Mouse (Mus musculus) erythroblast, embryonic 14.5 days (primary cell): ENCODE measurements around the gene Fubp1. TPM values are rescaled to one million over a fixed set of nuclear protein-coding genes. Genes with fewer than 3 reads are reported as not detected.

ENCODE experiments used
- H3K27me3 ChIP-seq: 2 replicates; pipeline ENCODE4 v1.6.1; 2012; ENCODE audit warnings: inconsistent platforms; ENCODE audit not compliant: control insufficient read depth
- H3K36me3 ChIP-seq: 2 replicates; pipeline ENCODE4 v1.6.1; 2012; ENCODE audit warnings: mild to moderate bottlenecking, inconsistent platforms; ENCODE audit not compliant: control insufficient read depth
- H3K4me1 ChIP-seq: 2 replicates; pipeline ENCODE4 v1.6.1; 2012; ENCODE audit warnings: inconsistent platforms; ENCODE audit not compliant: control insufficient read depth
- H3K4me3 ChIP-seq: replicated peaks from 2 replicates; pipeline ENCODE3; 2012; ENCODE audit warnings: moderate library complexity, mild to moderate bottlenecking, inconsistent platforms
- H3K9me3 ChIP-seq: 2 replicates; pipeline ENCODE4 v1.6.1; 2012; ENCODE audit warnings: low read length, inconsistent platforms, mixed read lengths; ENCODE audit not compliant: control insufficient read depth
- GATA1 ChIP-seq: IDR thresholded peaks from 2 replicates; pipeline ENCODE4 v1.6.1; 2012; ENCODE audit warnings: low read length, inconsistent platforms, mixed read lengths
- TAL1 ChIP-seq: IDR thresholded peaks from 3 replicates; pipeline ENCODE4 v1.6.1; 2012; ENCODE audit warnings: low read length, inconsistent platforms, mixed read lengths
- polyA plus RNA-seq: library from polyadenylated mRNA; stranded (reverse); fragments of >175 nt; gene quantifications from 2 replicates; pipeline ENCODE4 v1.2.3, GENCODE M21; 2012

The Fubp1 gene
- polyA plus RNA-seq, 1 experiment, result 27.0 TPM

DNA sequence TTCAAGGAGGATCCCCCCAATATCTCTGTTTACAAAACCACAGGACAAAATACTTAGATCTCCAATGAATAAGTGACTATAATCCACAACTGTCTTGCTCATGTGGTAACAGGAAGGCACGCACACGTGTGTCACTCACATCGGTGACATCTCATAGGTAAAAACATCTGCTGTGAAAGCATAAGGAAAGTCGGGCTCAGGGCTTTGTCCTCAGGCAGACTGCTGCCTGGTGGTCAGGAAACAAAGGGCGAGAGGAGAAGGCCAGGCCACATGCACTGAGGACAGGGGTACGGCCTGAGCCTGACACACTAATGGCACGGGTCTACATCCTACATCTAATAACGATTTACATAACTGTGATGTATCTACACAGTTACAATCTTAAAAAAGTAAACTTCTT lies 64.8 kb downstream of the Fubp1 start:
- Histone ChIP-seq H3K4me1 (no peaks in the 10 kb centered on the region), H3K36me3 (peaks cover 9% of the 10 kb centered on the region), H3K4me3 (no peak overlapping the region), H3K9me3 (no peaks in the 10 kb centered on the region), H3K27me3 (no peaks in the 10 kb centered on the region)
- no peak for TF ChIP-seq TAL1
- TF ChIP-seq GATA1, result no peak

DNA sequence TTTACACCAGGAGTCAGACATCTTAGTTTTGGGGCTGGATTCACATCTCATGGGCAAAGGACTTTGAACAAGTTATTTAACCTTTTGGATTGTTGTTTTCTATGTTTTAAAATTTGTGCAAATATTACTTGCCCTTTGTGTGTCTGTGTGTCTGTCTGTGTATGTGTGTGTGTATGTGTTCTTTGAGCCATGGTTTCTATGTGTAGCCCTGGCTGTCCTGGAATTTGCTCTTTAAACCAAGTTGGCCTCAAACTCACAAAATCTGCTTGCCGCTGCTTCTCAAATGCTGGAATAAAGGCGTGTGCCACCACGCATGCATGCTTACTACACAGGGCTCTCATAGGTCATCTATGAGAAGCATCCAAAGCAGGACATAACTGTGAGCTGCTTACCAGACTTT lies 66.7 kb downstream of the Fubp1 start:
- TF ChIP-seq GATA1 (no peak), TAL1 (no peak)
- Histone ChIP-seq H3K27me3 (no peaks in the 10 kb centered on the region), H3K4me3 (no peak overlapping the region), H3K4me1 (no peaks in the 10 kb centered on the region; the same call in 1 of the 2 replicates), H3K36me3 (peaks cover 9% of the 10 kb centered on the region), H3K9me3 (no peaks in the 10 kb centered on the region)

DNA sequence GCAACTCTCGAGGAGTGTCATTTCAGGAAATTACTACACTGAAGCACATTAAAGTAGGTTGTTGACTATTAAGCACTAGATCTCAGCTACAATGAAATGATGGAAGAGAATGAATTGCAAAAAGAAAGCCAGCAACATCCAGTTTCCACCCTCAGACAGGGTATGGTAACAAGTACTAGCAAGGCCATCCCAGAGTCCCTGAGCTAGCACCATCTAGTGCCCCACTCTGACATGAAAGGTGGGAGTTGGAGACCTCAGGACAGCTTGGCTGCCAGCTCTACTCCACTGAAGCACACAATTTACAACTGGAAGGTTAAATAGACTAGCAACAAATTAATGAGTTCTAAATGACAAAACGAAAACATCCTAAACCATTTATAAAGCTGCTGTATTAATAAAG lies 67.7 kb downstream of the Fubp1 start:
- Histone ChIP-seq H3K4me3 (no peak overlapping the region), H3K4me1 (peaks cover 6% of the 10 kb centered on the region), H3K27me3 (no peaks in the 10 kb centered on the region), H3K9me3 (no peaks in the 10 kb centered on the region), H3K36me3 (peaks cover 16% of the 10 kb centered on the region)
- no peak for TF ChIP-seq TAL1
- TF ChIP-seq GATA1, result no peak

DNA sequence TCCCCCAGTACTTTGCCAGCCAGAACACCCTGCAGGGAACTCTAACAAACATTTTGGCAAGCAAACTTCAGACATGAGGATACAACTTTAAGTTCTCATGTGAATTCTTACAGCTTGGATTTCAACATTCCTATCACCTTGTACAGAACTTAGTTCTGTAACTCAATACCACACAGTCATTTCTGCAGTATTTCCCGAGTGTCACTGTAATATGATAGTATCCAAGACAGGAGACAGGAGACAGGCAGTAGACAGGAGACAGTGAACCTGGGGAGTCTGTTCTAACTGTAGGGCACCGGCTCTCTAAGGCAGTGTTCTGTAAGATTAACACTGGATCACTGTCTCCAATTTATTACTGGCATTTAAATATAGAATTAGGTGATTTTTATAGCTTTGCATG lies 68.2 kb downstream of the Fubp1 start:
- no peak for TF ChIP-seq TAL1
- TF ChIP-seq GATA1, result no peak

DNA sequence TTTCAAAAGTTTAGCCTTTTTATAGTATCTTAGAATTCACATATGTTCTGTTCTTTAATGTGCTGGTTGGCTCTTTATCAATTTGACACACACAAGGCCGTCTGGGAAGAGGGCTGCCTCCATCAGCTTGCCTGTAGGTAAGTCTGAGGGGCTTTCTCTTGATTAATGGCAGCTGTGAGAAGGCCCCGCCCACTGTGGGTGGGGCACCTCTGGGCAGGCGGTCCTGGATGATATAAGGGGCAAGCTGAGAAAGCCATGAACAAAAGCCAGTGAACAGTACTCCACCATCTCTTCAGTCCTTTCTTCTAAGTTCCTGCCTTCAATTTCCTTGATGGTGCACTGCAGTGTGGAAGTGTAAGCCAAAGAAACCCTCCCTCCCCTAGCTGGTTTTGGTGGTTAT lies 71.9 kb downstream of the Fubp1 start:
- Histone ChIP-seq H3K36me3 (peaks cover 17% of the 10 kb centered on the region), H3K4me3 (no peak overlapping the region), H3K4me1 (peaks cover 6% of the 10 kb centered on the region), H3K9me3 (no peaks in the 10 kb centered on the region), H3K27me3 (no peaks in the 10 kb centered on the region)
- TF ChIP-seq GATA1, result no peak
- no peak for TF ChIP-seq TAL1

More for the DNA sequence above, 68.2 kb downstream of the Fubp1 start:
- Histone ChIP-seq H3K36me3 (peaks cover 18% of the 10 kb centered on the region), H3K9me3 (no peaks in the 10 kb centered on the region), H3K4me3 (no peak overlapping the region), H3K27me3 (no peaks in the 10 kb centered on the region), H3K4me1 (peaks cover 6% of the 10 kb centered on the region)

DNA sequence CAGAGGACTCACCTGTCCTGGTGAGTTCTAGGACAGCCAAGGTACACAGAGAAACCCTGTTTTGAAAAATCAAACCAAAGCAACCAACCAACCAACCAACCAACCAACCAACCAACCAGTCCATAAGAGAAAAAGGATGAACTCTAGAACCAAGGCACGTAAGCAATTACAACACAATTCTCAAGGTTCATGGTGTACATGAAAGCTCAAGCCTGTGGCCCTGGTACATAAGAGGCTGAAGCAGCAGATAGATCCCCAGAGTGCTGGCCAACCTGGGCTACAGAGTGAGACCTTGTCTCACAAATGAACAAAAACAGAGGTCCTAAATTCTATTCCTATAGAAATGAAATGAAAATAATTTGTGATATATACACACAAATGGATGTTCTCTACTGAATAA lies 74.1 kb downstream of the Fubp1 start:
- no peak for TF ChIP-seq TAL1
- TF ChIP-seq GATA1, result no peak
- no peaks in the 10 kb centered on the region for H3K27me3 ChIP-seq
- peaks cover 6% of the 10 kb centered on the region for H3K4me1 ChIP-seq
- peaks cover 28% of the 10 kb centered on the region for H3K36me3 ChIP-seq
- H3K9me3 ChIP-seq, result no peaks in the 10 kb centered on the region
- no peak overlapping the region for H3K4me3 ChIP-seq

DNA sequence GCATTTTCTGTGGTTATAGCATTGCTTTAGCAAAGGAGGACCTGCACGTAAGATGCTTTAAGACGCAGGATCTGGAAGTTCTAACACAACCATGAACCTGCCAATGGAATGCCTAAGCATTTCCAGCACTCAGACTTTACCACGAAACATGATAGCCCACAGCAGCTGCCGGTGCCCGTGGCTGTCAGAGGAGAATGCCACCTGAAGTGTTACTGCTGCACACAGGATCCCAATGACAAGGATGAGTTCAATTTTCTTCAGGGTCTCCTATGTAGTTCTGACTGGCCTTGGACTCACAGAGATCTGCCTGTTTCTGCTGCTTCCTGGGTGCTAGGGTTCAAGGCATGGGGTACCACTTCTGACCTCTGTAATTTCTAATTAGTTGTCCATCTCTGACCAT lies 74.5 kb downstream of the Fubp1 start:
- Histone ChIP-seq H3K36me3 (peaks cover 28% of the 10 kb centered on the region), H3K27me3 (no peaks in the 10 kb centered on the region), H3K4me3 (no peak overlapping the region), H3K4me1 (peaks cover 6% of the 10 kb centered on the region), H3K9me3 (no peaks in the 10 kb centered on the region)
- TF ChIP-seq GATA1 (no peak), TAL1 (no peak)

Other genes starting within 250 kb of the Fubp1 start
- gene Gipc2, start 44.2 kb upstream of the Fubp1 start, polyA plus RNA-seq, result not detected in 2 replicates
- gene Dnajb4, start 120 bp upstream of the Fubp1 start, polyA plus RNA-seq, result 0.78 and 0.87 TPM in 2 replicates
- gene Nexn, start 55.9 kb downstream of the Fubp1 start, polyA plus RNA-seq, result not detected in 2 replicates
- 0.16 and 0.55 TPM in 2 replicates for gene Miga1, start 130.0 kb downstream of the Fubp1 start, polyA plus RNA-seq
- gene Usp33, start 136.1 kb downstream of the Fubp1 start, polyA plus RNA-seq, result 0.29 and 0.37 TPM in 2 replicates
- gene Zzz3, start 185.1 kb downstream of the Fubp1 start, polyA plus RNA-seq, result 0.25 and 0.35 TPM in 2 replicates